9 mouse cellular contexts compared by ENCODE assay signal in the genomic region with DNA sequence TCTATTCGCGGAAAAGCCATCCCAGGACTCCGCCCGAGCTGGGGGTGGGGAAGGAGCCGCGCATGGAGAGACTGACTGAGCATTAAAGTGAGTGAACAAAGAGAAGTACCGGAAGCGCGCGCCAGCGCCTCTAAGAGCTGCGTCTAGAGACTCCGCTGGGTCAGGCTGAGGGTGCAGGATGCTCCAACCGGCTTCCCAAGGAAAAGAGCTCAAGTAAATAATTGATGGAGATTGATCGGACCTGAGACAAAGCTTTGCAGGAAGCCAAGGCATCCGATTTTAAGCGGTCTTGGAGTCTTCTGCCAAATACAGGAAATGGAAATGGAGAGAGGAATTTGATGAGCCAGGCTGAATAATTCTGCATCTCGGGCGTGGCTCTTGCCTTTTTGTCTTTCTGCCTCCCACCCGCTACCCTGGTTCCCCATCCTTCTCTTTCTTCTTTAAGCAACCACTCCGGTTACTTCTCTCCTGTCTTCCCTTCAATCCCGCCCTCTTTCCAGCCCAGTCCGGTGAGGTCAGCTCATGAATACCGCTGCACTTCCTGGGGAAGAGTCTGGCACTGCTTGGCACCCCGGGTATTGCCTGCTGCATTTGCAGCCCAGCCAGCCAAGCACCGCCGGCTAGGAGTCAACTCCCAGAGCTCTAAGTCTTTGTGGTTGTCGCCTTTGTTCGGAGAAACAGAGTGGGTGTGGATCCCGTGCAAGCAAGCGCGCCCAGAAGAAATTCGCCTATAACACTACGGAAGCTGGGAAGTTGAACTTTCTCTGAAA. TPM values are rescaled to one million over a fixed set of nuclear protein-coding genes. Genes with fewer than 3 reads are reported as not detected.
DNase-seq lines count a peak whose midpoint lies in the region; ATAC-seq and TF ChIP-seq lines count a peak whose summit lies in the region.
"Had no signal": no experiment of that assay in that cellular context is flagged by ENCODE, and none has a peak within 500 bp of the region (broad histone marks: within the 10 kb centered on the region; RNA-seq: fewer than 3 reads in every experiment).

A gene (plus strand): TSS at position 274 of the 770 bp plus-strand sequence.

- peak; percentile 87; the same call in 1 of the 2 replicates for TF ChIP-seq POLR2A in brain, embryonic 14.5 days (IDR thresholded peaks at IDR 0.05; ENCODE audit: borderline replicate concordance, extremely low read depth, insufficient read depth, insufficient read length, poor library complexity, severe bottlenecking)

- H3K9me3 ChIP-seq in forebrain, embryonic 12.5 days: no peaks in the 10 kb centered on the region
- no peaks in the 10 kb centered on the region for H3K9me3 ChIP-seq in neural tube, embryonic 11.5 days (ENCODE audit: control insufficient read depth, low read length)

- WGBS in forebrain, embryonic 12.5 days: under 1% methylated on average over 34 of the region's 34 CpGs
- WGBS in neural tube, embryonic 11.5 days: under 1% methylated on average over 34 of the region's 34 CpGs

- H3K27me3 ChIP-seq in forebrain, embryonic 12.5 days: no peaks in the 10 kb centered on the region
- no peaks in the 10 kb centered on the region; the same call in 1 of the 2 replicates for H3K27me3 ChIP-seq in neural tube, embryonic 11.5 days (ENCODE audit: control insufficient read depth, insufficient read depth, low read length)

- peak within 1 kb of the TSS; percentile 92 for H3K27ac ChIP-seq in forebrain, embryonic 12.5 days
- H3K27ac ChIP-seq in neural tube, embryonic 11.5 days (ENCODE audit: low read depth, low read length): peak within 1 kb of the TSS; percentile 95
- H3K27ac ChIP-seq in gastrocnemius, adult 2 months: no peak within 1 kb of the TSS

- no peak for TF ChIP-seq CTCF in brain, embryonic 14.5 days (IDR thresholded peaks at IDR 0.05; ENCODE audit: borderline replicate concordance, extremely low read depth, insufficient read depth, insufficient read length)
- TF ChIP-seq CTCF in gastrocnemius, adult 2 months (IDR thresholded peaks at IDR 0.05): no peak

- H3K4me1 ChIP-seq in forebrain, embryonic 12.5 days: peaks cover 29% of the 10 kb centered on the region
- peaks cover 10% of the 10 kb centered on the region for H3K4me1 ChIP-seq in neural tube, embryonic 11.5 days (ENCODE audit: control insufficient read depth, insufficient read depth, low read length)

- H3K36me3 ChIP-seq in forebrain, embryonic 12.5 days (replicated peaks): 0 out of 2 replicates have a peak, but pooled peaks cover 2% of the 10 kb centered on the region
- H3K36me3 ChIP-seq in neural tube, embryonic 11.5 days (ENCODE audit: control insufficient read depth, insufficient read depth, low read length): no peaks in the 10 kb centered on the region

- H3K4me3 ChIP-seq in forebrain, embryonic 12.5 days (replicated peaks): peak within 1 kb of the TSS; percentile 72
- peak within 1 kb of the TSS; percentile 76 for H3K4me3 ChIP-seq in neural tube, embryonic 11.5 days (ENCODE audit: low read depth, low read length)
- H3K4me3 ChIP-seq in gastrocnemius, adult 2 months: no peak within 1 kb of the TSS

- DNase-seq in adrenal gland, adult 2 months: peak; percentile 16
- DNase-seq in adrenal gland, postnatal 36 days: no peak
- DNase-seq in brain, embryonic 14.5 days (ENCODE audit: low read depth): peak; percentile 97
- peak; percentile 73 to 77 for DNase-seq in layer of hippocampus, postnatal 14 days (ENCODE audit: low spot score in 2 of 2)
- DNase-seq in neural tube, embryonic 11.5 days (ENCODE audit: low spot score): peak; percentile 89
- no peak for DNase-seq in gastrocnemius, adult 2 months

- H3K9ac ChIP-seq in forebrain, embryonic 12.5 days: peak within 1 kb of the TSS; percentile 68
- H3K9ac ChIP-seq in neural tube, embryonic 11.5 days (ENCODE audit: low read length): peak within 1 kb of the TSS; percentile 87

- ATAC-seq in forebrain, embryonic 12.5 days (ENCODE audit: low FRiP score): peak; percentile 86
- ATAC-seq in neural tube, embryonic 11.5 days (ENCODE audit: insufficient read depth, low FRiP score, low TSS enrichment): peak; percentile 85
- ATAC-seq in inflammation-experienced regulatory T-cells, adult 6 months: no peak

- H3K4me2 ChIP-seq in forebrain, embryonic 12.5 days: peak within 1 kb of the TSS; percentile 84
- peak within 1 kb of the TSS; percentile 93 for H3K4me2 ChIP-seq in neural tube, embryonic 11.5 days (ENCODE audit: low read depth)

- intact Hi-C loops in gastrocnemius, adult 2 months (cut with DNase I): no loop called here

RNA-seq across cellular contexts. Expression of the gene that starts here (rescaled TPM):
- total RNA-seq in adrenal gland, adult 2 months (2021): 1 to 10 TPM; 7.5 to 8.7 TPM
- 2.1 and 3.1 TPM in 2 replicates for polyA plus RNA-seq in adrenal gland, adult 2 months (2012; rRNA removed)
- total RNA-seq in adrenal gland, postnatal 36 days (2021): 1 to 10 TPM; 4.6 to 8.2 TPM
- 79.8 and 102 TPM in 2 replicates for polyA plus RNA-seq in brain, embryonic 14.5 days (2012; rRNA removed)
- 67.4 and 71.0 TPM in 2 replicates for polyA plus RNA-seq in forebrain, embryonic 12.5 days (2016; fragmentation: Nextera tagmentation; extraction: Ambion mirVana)
- total RNA-seq in layer of hippocampus, postnatal 14 days (2021): 100 to 1,000 TPM; 162 to 165 TPM
- polyA plus RNA-seq in neural tube, embryonic 11.5 days (2014; fragmentation: Nextera tagmentation; extraction: Ambion mirVana): 27.4 and 29.8 TPM in 2 replicates
- polyA plus RNA-seq in inflammation-experienced regulatory T-cells, adult 6 months (2017; shearing (Covaris generic)): not detected
- total RNA-seq in gastrocnemius, adult 2 months (2021): not detected
- total RNA-seq: hematopoietic stem cell, adult 5-6 weeks had no signal

Comparison
In these comparisons a context has a peak if more than half of its experiments do, and no peak if none do; other contexts are left out.
1. RNA of the gene that starts here (total RNA-seq): 162 to 165 TPM in layer of hippocampus, postnatal 14 days; 7.5 to 8.7 TPM in adrenal gland, adult 2 months, 4.6 to 8.2 TPM in adrenal gland, postnatal 36 days and not detected in gastrocnemius, adult 2 months; every median in the first group is over 10 times any median in the second.
2. DNase-seq: peak in adrenal gland, adult 2 months (single experiment), brain, embryonic 14.5 days (single experiment), layer of hippocampus, postnatal 14 days (2 of 2) and neural tube, embryonic 11.5 days (single experiment); none in adrenal gland, postnatal 36 days (0 of 2) and gastrocnemius, adult 2 months (single experiment).